Mouse (Mus musculus): ENCODE measurements around the gene Agbl2. TPM values are rescaled to one million over a fixed set of nuclear protein-coding genes. Genes with fewer than 3 reads are reported as not detected.

Agbl2 gene
- polyA plus RNA-seq, 1 experiment from 2014 or later = 1.1 TPM

DNA sequence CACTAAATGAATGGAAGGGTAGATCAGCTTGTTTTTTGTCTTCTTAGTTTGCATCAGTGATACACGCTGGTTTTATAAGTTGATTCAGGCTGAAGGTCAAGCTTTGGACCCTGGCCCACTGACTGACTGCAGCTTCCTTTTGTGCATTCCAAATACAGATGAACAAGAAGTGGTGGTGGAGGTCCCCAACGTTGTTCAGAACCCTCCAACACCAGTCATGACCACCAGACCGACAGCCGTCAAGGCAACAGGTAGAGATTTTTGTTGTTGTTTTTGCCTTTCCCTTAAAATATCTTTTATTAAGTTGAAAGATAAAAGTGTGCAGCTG lies 36.0 kb upstream of the Agbl2 start:
- 16% methylated on average over 4 of the region's 4 CpGs for WGBS (ENCODE audit: insufficient replicate concordance)
- Histone ChIP-seq H3K9ac (ENCODE audit: low read depth, low read length) (peak overlapping the region; percentile 92), H3K4me2 (peak overlapping the region; percentile 92), H3K4me1 (ENCODE audit: control insufficient read depth, insufficient read depth, low read length) (peaks cover 8% of the 10 kb centered on the region; the same call in 1 of the 2 replicates), H3K27me3 (ENCODE audit: control insufficient read depth, insufficient read depth, low read length) (no peaks in the 10 kb centered on the region), H3K4me3 (ENCODE audit: low read depth, low read length) (peak overlapping the region; percentile 87), H3K36me3 (ENCODE audit: control insufficient read depth, insufficient read depth, low read length) (peaks cover 15% of the 10 kb centered on the region), H3K27ac (ENCODE audit: low read depth, low read length) (peak overlapping the region; percentile 92), H3K9me3 (replicated peaks; ENCODE audit: control insufficient read depth, low read length) (no peaks in the 10 kb centered on the region)
- no peak for ATAC-seq (replicated peaks; ENCODE audit: insufficient number of reproducible peaks, low FRiP score, low TSS enrichment)

DNA sequence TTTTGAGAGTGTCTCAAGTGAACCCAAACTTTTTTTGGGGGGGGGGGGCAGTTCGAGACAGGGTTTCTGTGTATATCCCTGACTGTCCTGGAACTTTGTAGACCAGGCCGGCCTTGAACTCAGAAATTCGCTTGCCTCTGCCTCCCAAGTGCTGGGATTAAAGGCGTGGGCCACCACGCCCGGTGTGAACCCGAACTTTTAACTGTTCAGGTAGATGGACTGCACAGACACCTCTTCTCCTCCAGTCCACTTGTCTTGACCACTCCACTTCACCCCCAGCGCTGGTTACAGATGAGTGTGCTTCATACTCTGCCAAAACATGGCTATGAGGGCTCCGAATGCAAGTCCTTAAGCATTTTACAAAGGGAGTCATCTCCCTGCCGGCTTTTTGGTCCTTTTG lies 35.4 kb upstream of the Agbl2 start:
- no peaks in the 10 kb centered on the region for H3K9me3 ChIP-seq (replicated peaks; ENCODE audit: control insufficient read depth, low read length)
- peaks cover 8% of the 10 kb centered on the region; the same call in 1 of the 2 replicates for H3K4me1 ChIP-seq (ENCODE audit: control insufficient read depth, insufficient read depth, low read length)
- H3K9ac ChIP-seq (ENCODE audit: low read depth, low read length) = peak overlapping the region; percentile 92; the same call in 1 of the 2 replicates
- WGBS (ENCODE audit: insufficient replicate concordance) = 92% methylated on average over 10 of the region's 10 CpGs
- ATAC-seq (replicated peaks; ENCODE audit: insufficient number of reproducible peaks, low FRiP score, low TSS enrichment) = no peak
- H3K27ac ChIP-seq (ENCODE audit: low read depth, low read length) = no peak overlapping the region
- peak overlapping the region; percentile 87 for H3K4me3 ChIP-seq (ENCODE audit: low read depth, low read length)
- H3K36me3 ChIP-seq (ENCODE audit: control insufficient read depth, insufficient read depth, low read length) = peaks cover 16% of the 10 kb centered on the region
- H3K4me2 ChIP-seq = peak overlapping the region; percentile 92
- H3K27me3 ChIP-seq (ENCODE audit: control insufficient read depth, insufficient read depth, low read length) = no peaks in the 10 kb centered on the region

DNA sequence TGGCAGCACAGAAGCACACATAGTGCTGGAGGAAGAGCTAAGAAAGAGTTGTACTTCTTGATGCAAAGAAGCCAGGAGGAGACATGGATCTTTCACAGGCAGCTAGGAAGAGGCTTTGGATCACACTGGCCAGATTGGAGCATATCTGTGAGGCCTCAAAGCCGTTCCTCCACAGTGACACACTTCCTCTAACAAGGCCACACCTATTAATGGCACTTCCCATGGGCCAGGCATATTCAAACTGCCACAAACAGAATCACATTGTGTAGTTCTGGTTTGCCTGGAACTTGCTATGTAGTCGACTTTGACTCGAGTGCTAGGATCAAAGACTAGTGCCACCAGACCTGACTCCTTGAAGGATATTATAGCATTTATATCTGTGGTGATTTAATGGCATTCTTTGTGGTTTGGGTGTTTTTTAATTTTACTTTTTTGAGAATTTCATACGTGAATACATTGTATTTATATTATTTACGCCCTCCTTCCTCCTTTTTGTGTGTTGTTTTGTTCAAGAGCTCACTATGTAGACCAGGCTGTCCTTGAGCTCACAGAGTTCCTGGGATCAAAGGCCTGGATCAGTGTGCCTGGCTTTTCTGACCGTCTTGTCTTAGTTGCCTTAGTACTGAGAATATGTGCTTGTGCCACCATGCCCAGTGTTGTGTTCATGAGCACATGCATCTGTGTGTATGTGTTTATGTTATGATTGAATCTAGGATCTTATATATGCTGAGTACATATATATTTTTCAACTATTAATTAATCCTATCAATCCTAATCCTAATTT lies 32.7 kb upstream of the Agbl2 start:
- H3K9me3 ChIP-seq (replicated peaks; ENCODE audit: control insufficient read depth, low read length) = no peaks in the 10 kb centered on the region
- WGBS (ENCODE audit: insufficient replicate concordance) = 76% methylated on average over 6 of the region's 6 CpGs
- no peaks in the 10 kb centered on the region for H3K27me3 ChIP-seq (ENCODE audit: control insufficient read depth, insufficient read depth, low read length)
- H3K9ac ChIP-seq (ENCODE audit: low read depth, low read length) = no peak overlapping the region
- H3K4me3 ChIP-seq (ENCODE audit: low read depth, low read length) = no peak overlapping the region
- peaks cover 8% of the 10 kb centered on the region; the same call in 1 of the 2 replicates for H3K4me1 ChIP-seq (ENCODE audit: control insufficient read depth, insufficient read depth, low read length)
- H3K4me2 ChIP-seq = no peak overlapping the region
- H3K27ac ChIP-seq (ENCODE audit: low read depth, low read length) = no peak overlapping the region
- no peak for ATAC-seq (replicated peaks; ENCODE audit: insufficient number of reproducible peaks, low FRiP score, low TSS enrichment)
- peaks cover 35% of the 10 kb centered on the region for H3K36me3 ChIP-seq (ENCODE audit: control insufficient read depth, insufficient read depth, low read length)

DNA sequence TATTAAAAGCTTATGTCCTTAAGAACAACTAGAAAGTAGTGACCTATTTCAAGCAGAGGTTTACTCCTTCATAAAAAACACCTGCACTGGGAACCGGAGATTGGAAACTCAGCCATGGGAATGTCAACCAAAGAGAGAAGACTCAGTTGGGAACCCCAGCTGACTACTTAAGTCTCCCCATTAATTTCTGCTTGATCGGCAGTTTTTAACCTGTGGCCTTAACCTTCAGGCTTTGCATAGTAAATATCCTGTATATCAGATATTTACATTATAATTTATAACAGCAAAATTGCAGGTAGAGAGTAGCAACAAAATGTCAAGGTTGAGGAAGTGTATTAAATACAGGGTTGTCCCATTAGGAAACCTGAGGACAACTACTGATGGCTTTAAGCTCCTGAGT lies 29.0 kb upstream of the Agbl2 start:
- no peak overlapping the region for H3K4me2 ChIP-seq

DNA sequence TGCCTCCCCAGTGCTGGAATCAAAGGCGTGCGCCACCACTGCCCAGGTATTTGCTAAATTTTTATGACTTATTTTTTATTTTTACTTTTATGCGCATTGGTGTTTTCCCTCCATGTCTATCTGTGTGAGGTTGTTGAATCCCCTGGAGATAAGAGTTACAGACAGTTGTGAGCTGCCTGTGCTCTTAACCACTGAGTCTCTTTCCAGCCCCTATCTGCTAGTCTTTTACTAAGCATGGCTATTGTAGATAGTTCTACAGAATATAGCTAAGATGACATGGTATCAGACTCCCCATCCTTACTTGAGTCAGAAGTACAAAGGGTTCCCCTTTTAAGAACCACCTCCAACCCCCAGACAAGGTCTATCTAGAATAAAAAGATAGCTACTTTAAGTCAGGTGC lies 28.3 kb upstream of the Agbl2 start:
- Histone ChIP-seq H3K4me1 (ENCODE audit: control insufficient read depth, insufficient read depth, low read length) (0 out of 2 replicates have a peak, but pooled peaks cover 4% of the 10 kb centered on the region), H3K27ac (ENCODE audit: low read depth, low read length) (no peak overlapping the region), H3K4me2 (no peak overlapping the region), H3K4me3 (ENCODE audit: low read depth, low read length) (no peak overlapping the region), H3K9me3 (replicated peaks; ENCODE audit: control insufficient read depth, low read length) (no peaks in the 10 kb centered on the region), H3K36me3 (ENCODE audit: control insufficient read depth, insufficient read depth, low read length) (peaks cover 52% of the 10 kb centered on the region), H3K9ac (ENCODE audit: low read depth, low read length) (no peak overlapping the region), H3K27me3 (ENCODE audit: control insufficient read depth, insufficient read depth, low read length) (no peaks in the 10 kb centered on the region)
- WGBS (ENCODE audit: insufficient replicate concordance) = 90% methylated on average over 3 of the region's 3 CpGs
- ATAC-seq (replicated peaks; ENCODE audit: insufficient number of reproducible peaks, low FRiP score, low TSS enrichment) = no peak

More for the DNA sequence above, 29.0 kb upstream of the Agbl2 start:
- H3K36me3 ChIP-seq (ENCODE audit: control insufficient read depth, insufficient read depth, low read length) = peaks cover 47% of the 10 kb centered on the region
- WGBS (ENCODE audit: insufficient replicate concordance) = 92% methylated on average over 2 of the region's 2 CpGs
- no peak overlapping the region for H3K4me3 ChIP-seq (ENCODE audit: low read depth, low read length)
- no peak overlapping the region for H3K27ac ChIP-seq (ENCODE audit: low read depth, low read length)
- ATAC-seq (replicated peaks; ENCODE audit: insufficient number of reproducible peaks, low FRiP score, low TSS enrichment) = no peak
- no peaks in the 10 kb centered on the region for H3K27me3 ChIP-seq (ENCODE audit: control insufficient read depth, insufficient read depth, low read length)
- no peak overlapping the region for H3K9ac ChIP-seq (ENCODE audit: low read depth, low read length)
- H3K9me3 ChIP-seq (replicated peaks; ENCODE audit: control insufficient read depth, low read length) = no peaks in the 10 kb centered on the region
- 0 out of 2 replicates have a peak, but pooled peaks cover 4% of the 10 kb centered on the region for H3K4me1 ChIP-seq (ENCODE audit: control insufficient read depth, insufficient read depth, low read length)

DNA sequence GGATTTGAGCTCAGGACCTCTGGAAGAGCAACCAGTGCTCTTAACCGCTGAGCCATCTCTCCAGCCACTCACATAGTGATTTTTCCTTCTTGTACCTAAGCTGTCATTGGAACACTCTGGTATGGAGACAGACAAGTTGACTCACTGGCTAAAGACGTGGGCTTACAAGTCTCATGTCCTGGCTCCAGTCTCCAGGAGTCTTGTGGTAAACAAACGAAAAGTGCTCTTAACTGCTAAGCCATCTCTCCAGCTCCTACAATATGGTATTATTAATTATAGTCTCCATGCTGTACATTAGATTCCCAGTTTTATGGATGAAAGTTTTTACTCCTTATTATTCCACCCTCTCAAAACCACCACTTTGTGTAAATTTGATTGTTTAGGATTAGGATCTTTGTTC lies 17.4 kb upstream of the Agbl2 start:
- no peak for ATAC-seq (replicated peaks; ENCODE audit: insufficient number of reproducible peaks, low FRiP score, low TSS enrichment)
- no peak overlapping the region for H3K4me2 ChIP-seq
- H3K9me3 ChIP-seq (replicated peaks; ENCODE audit: control insufficient read depth, low read length) = no peaks in the 10 kb centered on the region
- no peaks in the 10 kb centered on the region for H3K27me3 ChIP-seq (ENCODE audit: control insufficient read depth, insufficient read depth, low read length)
- H3K4me3 ChIP-seq (ENCODE audit: low read depth, low read length) = no peak overlapping the region
- H3K4me1 ChIP-seq (ENCODE audit: control insufficient read depth, insufficient read depth, low read length) = no peaks in the 10 kb centered on the region
- no peak overlapping the region for H3K9ac ChIP-seq (ENCODE audit: low read depth, low read length)
- H3K27ac ChIP-seq (ENCODE audit: low read depth, low read length) = no peak overlapping the region
- H3K36me3 ChIP-seq (ENCODE audit: control insufficient read depth, insufficient read depth, low read length) = peaks cover 48% of the 10 kb centered on the region
- 89% methylated on average over 3 of the region's 3 CpGs for WGBS (ENCODE audit: insufficient replicate concordance)

DNA sequence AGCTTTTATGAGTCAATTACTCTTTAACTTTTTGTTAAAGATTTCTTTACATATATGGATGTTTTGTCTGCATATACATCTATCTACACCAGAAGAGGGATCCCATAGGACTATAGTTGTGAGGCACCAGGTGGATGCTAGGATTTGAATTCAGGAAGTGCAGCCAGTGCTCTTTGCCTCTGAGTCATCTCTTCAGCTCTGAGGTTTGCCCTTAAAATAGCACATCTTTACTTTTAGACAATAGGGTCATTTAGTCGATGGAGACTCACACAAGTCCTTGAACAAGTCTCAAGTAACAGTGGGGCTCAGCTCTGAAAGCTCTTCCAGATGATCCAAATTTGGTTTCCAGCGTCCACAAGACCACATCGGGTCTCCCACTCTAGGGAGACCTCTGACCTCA lies 1.2 kb upstream of the Agbl2 start:
- H3K4me1 ChIP-seq (ENCODE audit: control insufficient read depth, insufficient read depth, low read length) = peaks cover 2% of the 10 kb centered on the region; the same call in 1 of the 2 replicates
- ATAC-seq (replicated peaks; ENCODE audit: insufficient number of reproducible peaks, low FRiP score, low TSS enrichment) = no peak
- 39% methylated on average over 3 of the region's 3 CpGs for WGBS (ENCODE audit: insufficient replicate concordance)

DNA sequence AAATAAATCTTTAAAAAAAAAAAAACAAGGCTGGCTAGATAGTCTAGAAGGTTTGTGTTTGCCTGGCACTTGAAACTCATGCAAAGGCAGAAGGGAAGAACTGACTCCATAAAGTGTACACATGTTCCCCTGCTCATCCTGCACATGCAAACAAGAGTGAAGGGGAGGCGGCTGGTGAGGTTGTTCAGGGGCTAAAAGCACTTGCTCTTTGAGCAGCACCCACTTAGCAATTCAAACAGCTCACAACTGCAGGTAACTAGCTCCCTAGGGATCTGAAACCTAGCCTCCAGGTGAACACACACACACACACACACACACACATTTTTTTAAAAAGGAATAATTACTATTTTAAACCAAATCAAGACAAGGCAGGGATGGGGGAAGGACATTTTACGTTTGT lies 589 bp upstream of the Agbl2 start:
- Histone ChIP-seq H3K27ac (ENCODE audit: low read depth, low read length) (no peak overlapping the region), H3K9me3 (replicated peaks; ENCODE audit: control insufficient read depth, low read length) (no peaks in the 10 kb centered on the region), H3K27me3 (ENCODE audit: control insufficient read depth, insufficient read depth, low read length) (no peaks in the 10 kb centered on the region), H3K4me2 (peak overlapping the region; percentile 74; the same call in 1 of the 2 replicates), H3K9ac (ENCODE audit: low read depth, low read length) (no peak overlapping the region), H3K36me3 (ENCODE audit: control insufficient read depth, insufficient read depth, low read length) (peaks cover 27% of the 10 kb centered on the region), H3K4me1 (ENCODE audit: control insufficient read depth, insufficient read depth, low read length) (peaks cover 2% of the 10 kb centered on the region; the same call in 1 of the 2 replicates), H3K4me3 (ENCODE audit: low read depth, low read length) (no peak overlapping the region)
- 0 out of 2 replicates have a peak, but pooled peaks have one; percentile 3 for ATAC-seq (replicated peaks; ENCODE audit: insufficient number of reproducible peaks, low FRiP score, low TSS enrichment)
- 47% methylated on average over 2 of the region's 2 CpGs for WGBS (ENCODE audit: insufficient replicate concordance)

More for the DNA sequence above, 1.2 kb upstream of the Agbl2 start:
- Histone ChIP-seq H3K27ac (ENCODE audit: low read depth, low read length) (no peak overlapping the region), H3K36me3 (ENCODE audit: control insufficient read depth, insufficient read depth, low read length) (peaks cover 29% of the 10 kb centered on the region), H3K4me2 (no peak overlapping the region), H3K9me3 (replicated peaks; ENCODE audit: control insufficient read depth, low read length) (no peaks in the 10 kb centered on the region), H3K27me3 (ENCODE audit: control insufficient read depth, insufficient read depth, low read length) (no peaks in the 10 kb centered on the region), H3K4me3 (ENCODE audit: low read depth, low read length) (no peak overlapping the region), H3K9ac (ENCODE audit: low read depth, low read length) (no peak overlapping the region)

Measured in heart, embryonic 11.5 days (tissue).